Mouse (Mus musculus) ES-E14 (cell line): ENCODE measurements around the gene Vps53. TPM values are rescaled to one million over a fixed set of nuclear protein-coding genes. Genes with fewer than 3 reads are reported as not detected.

Experiments
- DNase-seq: peaks from one replicate; pipeline ENCODE4 v3.0.0-alpha.2; 2013; ENCODE audit warnings: low read depth, low spot score
- H3K27ac ChIP-seq: 2 replicates; pipeline ENCODE4 v1.5.1; 2012; ENCODE audit warnings: low read depth, mild to moderate bottlenecking, low read length, moderate library complexity, mixed read lengths; ENCODE audit not compliant: poor library complexity, insufficient read depth, severe bottlenecking
- H3K36me3 ChIP-seq: 2 replicates; pipeline ENCODE4 v1.6.1; 2012; ENCODE audit warnings: mild to moderate bottlenecking, low read length, moderate library complexity, mixed read lengths; ENCODE audit not compliant: control insufficient read depth, poor library complexity, insufficient read depth, severe bottlenecking
- H3K4me1 ChIP-seq, 2 experiments: fragments of 150-350 bp in 1 of 2; sonication (generic) in 1 of 2; 2 replicates each; pipeline ENCODE4 v1.6.1; 2012; ENCODE audit warnings: low read length in 2 of 2, mild to moderate bottlenecking in 1 of 2, mixed read lengths in 1 of 2; ENCODE audit not compliant: control insufficient read depth in 2 of 2, insufficient read depth in 2 of 2, poor library complexity in 1 of 2
- H3K4me3 ChIP-seq, 2 experiments: fragments of 150-350 bp in 1 of 2; sonication (generic) in 1 of 2; 2 replicates each; pipeline ENCODE4 v1.5.1; 2012; ENCODE audit warnings: low read length in 2 of 2, low read depth in 1 of 2, mild to moderate bottlenecking in 1 of 2, mixed read lengths in 1 of 2; ENCODE audit not compliant: insufficient read depth in 1 of 2, poor library complexity in 1 of 2, severe bottlenecking in 1 of 2
- H3K9ac ChIP-seq: 2 replicates; pipeline ENCODE4 v1.6.1; 2012; ENCODE audit warnings: low read depth, mild to moderate bottlenecking, low read length, mixed read lengths; ENCODE audit not compliant: poor library complexity, insufficient read depth, severe bottlenecking
- H3K9me3 ChIP-seq: fragments of 150-350 bp; sonication (generic); 2 replicates; pipeline ENCODE4 v1.6.1; 2012; ENCODE audit warnings: low read depth, mild to moderate bottlenecking, low read length; ENCODE audit not compliant: control insufficient read depth, insufficient read depth
- CHD2 ChIP-seq: IDR thresholded peaks from 2 replicates; pipeline ENCODE4 v1.6.1; 2014; ENCODE audit warnings: mild to moderate bottlenecking, low read depth, low read length, inconsistent platforms
- HCFC1 ChIP-seq: IDR thresholded peaks from 2 replicates; pipeline ENCODE4 v1.6.1; 2012; ENCODE audit warnings: low read length, inconsistent platforms, borderline replicate concordance; ENCODE audit not compliant: insufficient read depth
- MAFK ChIP-seq: IDR thresholded peaks from 2 replicates; pipeline ENCODE4 v1.6.1; 2014; ENCODE audit warnings: mild to moderate bottlenecking, low read depth, low read length, inconsistent platforms; ENCODE audit not compliant: insufficient read depth
- ZC3H11A ChIP-seq: IDR thresholded peaks from 2 replicates; pipeline ENCODE4 v1.6.1; 2012; ENCODE audit warnings: low read depth, mild to moderate bottlenecking, inconsistent platforms, low read length, borderline replicate concordance
- ZNF384 ChIP-seq: IDR thresholded peaks from 2 replicates; pipeline ENCODE4 v1.6.1; 2012; ENCODE audit warnings: low read depth, low read length, inconsistent platforms
- in situ Hi-C, 2 experiments: fragments of 600-800 bp; cut with MboI; formaldehyde crosslinking; loops; one replicate each; pipeline ENCODE4 v1.15.1; 2025; ENCODE audit warnings: low sequenced_read_pairs in 2 of 2, inconsistent platforms in 1 of 2; ENCODE audit not compliant: unreplicated experiment in 2 of 2
- total RNA-seq: library from RNA; depleted of rRNA; stranded (reverse); fragments of 300-350 nt; gene quantifications from 2 replicates; pipeline ENCODE4 v1.2.3, GENCODE M21; 2012

Gene Vps53
- total RNA-seq, 1 experiment, result 20.3 TPM

DNA sequence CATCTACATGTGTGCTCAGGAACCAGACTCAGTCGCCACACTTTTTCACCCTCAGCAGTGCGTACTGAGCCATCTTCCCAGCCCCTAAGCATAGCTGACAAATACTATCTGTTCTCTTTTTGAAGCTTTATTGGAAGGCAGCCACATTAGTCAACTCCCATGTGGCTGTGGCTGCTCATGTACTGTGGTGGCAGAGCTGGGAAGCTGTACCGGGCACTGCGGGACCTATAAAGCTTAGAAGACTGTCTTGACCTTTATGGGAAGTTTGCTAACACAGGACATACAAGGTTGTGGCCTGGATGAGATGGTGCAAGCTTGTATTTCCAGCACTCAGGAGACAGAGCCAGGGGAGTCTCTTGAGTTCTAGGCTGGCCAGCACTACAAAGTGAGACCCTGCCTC lies 12.8 kb downstream of the Vps53 start:
- no peaks in the 10 kb centered on the region for H3K9me3 ChIP-seq
- in situ Hi-C loops, result no loop called here
- H3K9ac ChIP-seq, result no peak overlapping the region
- H3K27ac ChIP-seq, result no peak overlapping the region
- no peaks in the 10 kb centered on the region for H3K36me3 ChIP-seq
- no peak for TF ChIP-seq ZC3H11A
- no peak for TF ChIP-seq MAFK
- no peak for TF ChIP-seq HCFC1
- no peak for TF ChIP-seq CHD2
- TF ChIP-seq ZNF384, result no peak
- DNase-seq, result no peak
- H3K4me1 ChIP-seq, result no peaks in the 10 kb centered on the region
- no peak overlapping the region for H3K4me3 ChIP-seq

DNA sequence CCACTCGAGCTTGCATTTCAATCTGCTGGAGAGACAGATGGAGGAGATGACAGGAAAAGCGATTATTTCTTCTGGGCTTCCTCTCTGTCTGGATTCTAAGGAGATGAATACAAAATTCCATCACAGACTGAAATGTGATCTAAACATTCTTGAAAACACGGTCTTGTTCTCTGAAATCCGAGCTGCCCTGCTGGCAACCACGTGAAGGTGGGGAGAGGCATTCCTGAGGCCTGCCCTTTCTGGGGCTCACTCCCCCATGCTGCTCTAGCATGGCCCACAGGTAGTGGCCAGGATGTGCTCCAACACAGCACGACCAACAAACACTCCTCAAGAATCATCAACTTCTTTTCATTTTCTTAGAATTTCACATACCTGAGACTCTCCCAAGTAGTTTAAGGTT lies 19.2 kb downstream of the Vps53 start:
- Histone ChIP-seq H3K36me3 (no peaks in the 10 kb centered on the region), H3K9me3 (no peaks in the 10 kb centered on the region), H3K27ac (no peak overlapping the region), H3K4me1 (no peaks in the 10 kb centered on the region), H3K9ac (no peak overlapping the region), H3K4me3 (no peak overlapping the region)
- TF ChIP-seq CHD2, result no peak
- no peak for TF ChIP-seq HCFC1
- no peak for TF ChIP-seq ZC3H11A
- TF ChIP-seq ZNF384, result no peak
- TF ChIP-seq MAFK, result no peak
- in situ Hi-C loops, result no loop called here
- DNase-seq, result no peak

DNA sequence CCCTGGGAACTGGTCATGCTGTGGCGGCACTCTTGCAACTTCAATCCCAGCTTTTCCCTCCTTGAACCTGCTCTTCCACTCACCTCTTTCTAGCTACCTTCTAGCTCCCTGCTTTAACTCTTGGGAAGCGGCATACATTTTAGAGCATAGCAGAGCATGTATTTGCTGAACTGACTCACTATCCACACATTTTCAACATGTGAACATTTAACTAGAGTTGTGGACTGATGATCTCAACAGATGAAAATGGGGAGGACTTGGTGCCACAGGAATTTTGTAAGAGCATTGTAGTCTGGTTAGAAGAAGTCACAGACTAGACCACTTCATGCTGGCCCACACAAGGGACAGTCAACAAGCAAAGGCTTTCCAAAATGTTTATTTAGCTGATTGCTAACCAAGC lies 21.1 kb downstream of the Vps53 start:
- in situ Hi-C loops, result no loop called here
- no peak for DNase-seq
- H3K36me3 ChIP-seq, result no peaks in the 10 kb centered on the region
- no peak overlapping the region; the same call in 1 of the 2 replicates for H3K9ac ChIP-seq
- H3K4me3 ChIP-seq, result no peak overlapping the region
- no peaks in the 10 kb centered on the region for H3K9me3 ChIP-seq
- no peaks in the 10 kb centered on the region for H3K4me1 ChIP-seq
- no peak overlapping the region for H3K27ac ChIP-seq
- TF ChIP-seq HCFC1, result no peak
- TF ChIP-seq ZNF384, result no peak
- TF ChIP-seq CHD2, result no peak
- no peak for TF ChIP-seq ZC3H11A
- TF ChIP-seq MAFK, result no peak

- TF ChIP-seq MAFK (no peak), ZNF384 (no peak), ZC3H11A (no peak), HCFC1 (no peak), CHD2 (no peak)
- no peaks in the 10 kb centered on the region for H3K36me3 ChIP-seq
- 0 out of 4 replicates have a peak, but pooled peaks cover 0 to 2% of the 10 kb centered on the region in 2 experiments for H3K4me1 ChIP-seq
- no peak for DNase-seq
- peaks cover 5% of the 10 kb centered on the region for H3K9me3 ChIP-seq
- in situ Hi-C loops, result no loop called here
- no peak overlapping the region for H3K4me3 ChIP-seq
- H3K27ac ChIP-seq, result no peak overlapping the region
- H3K9ac ChIP-seq, result no peak overlapping the region
Observed at GRCm38 (mm10) chr11:76154861-76155260, 24.6 kb downstream of the Vps53 start.

DNA sequence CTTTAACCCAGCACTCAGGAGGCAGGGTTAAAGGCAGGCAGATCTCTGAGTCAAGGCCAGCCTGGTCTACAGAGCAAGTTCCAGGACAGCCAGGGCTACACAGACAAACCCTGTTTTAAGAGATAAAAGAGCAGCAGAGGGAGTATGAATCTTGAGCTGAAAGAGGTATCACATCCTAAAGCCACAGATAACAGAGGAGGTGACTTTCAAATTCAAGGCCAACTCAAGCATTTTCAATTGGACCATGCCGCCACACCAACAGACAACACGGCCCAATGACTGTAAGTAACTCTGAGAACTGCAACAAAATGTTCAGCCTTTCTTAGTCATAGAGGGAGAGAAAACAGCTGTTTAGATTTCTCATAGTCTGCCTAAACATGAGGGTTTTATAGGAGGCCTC lies 25.2 kb downstream of the Vps53 start:
- H3K9me3 ChIP-seq, result peaks cover 7% of the 10 kb centered on the region
- H3K9ac ChIP-seq, result no peak overlapping the region
- H3K27ac ChIP-seq, result no peak overlapping the region
- peaks cover 2% of the 10 kb centered on the region; the same call in 1 of the 2 replicates for H3K36me3 ChIP-seq
- H3K4me1 ChIP-seq, result 0 out of 4 replicates have a peak, but pooled peaks cover 0 to 2% of the 10 kb centered on the region in 2 experiments
- TF ChIP-seq ZC3H11A, result no peak
- no peak for TF ChIP-seq HCFC1
- no peak for TF ChIP-seq CHD2
- no peak for TF ChIP-seq ZNF384
- TF ChIP-seq MAFK, result no peak
- no peak overlapping the region for H3K4me3 ChIP-seq
- in situ Hi-C loops, result no loop called here
- no peak for DNase-seq
